Mouse (Mus musculus) brain, embryonic 14.5 days (tissue): ENCODE data around the gene Xaf1.

Experiments
- CTCF ChIP-seq: fragments of 200-500 bp; IDR thresholded peaks from 2 replicates; pipeline ENCODE4 v1.5.1; 2012; ENCODE audit warnings: inconsistent platforms, mild to moderate bottlenecking, moderate library complexity, borderline replicate concordance; ENCODE audit not compliant: insufficient read depth, insufficient read length; ENCODE audit errors: extremely low read depth
- POLR2A ChIP-seq: fragments of 200-500 bp; IDR thresholded peaks from 2 replicates; pipeline ENCODE4 v1.6.1; 2012; ENCODE audit warnings: mild to moderate bottlenecking, inconsistent platforms, borderline replicate concordance; ENCODE audit not compliant: poor library complexity, insufficient read depth, insufficient read length, severe bottlenecking; ENCODE audit errors: extremely low read depth

DNA sequence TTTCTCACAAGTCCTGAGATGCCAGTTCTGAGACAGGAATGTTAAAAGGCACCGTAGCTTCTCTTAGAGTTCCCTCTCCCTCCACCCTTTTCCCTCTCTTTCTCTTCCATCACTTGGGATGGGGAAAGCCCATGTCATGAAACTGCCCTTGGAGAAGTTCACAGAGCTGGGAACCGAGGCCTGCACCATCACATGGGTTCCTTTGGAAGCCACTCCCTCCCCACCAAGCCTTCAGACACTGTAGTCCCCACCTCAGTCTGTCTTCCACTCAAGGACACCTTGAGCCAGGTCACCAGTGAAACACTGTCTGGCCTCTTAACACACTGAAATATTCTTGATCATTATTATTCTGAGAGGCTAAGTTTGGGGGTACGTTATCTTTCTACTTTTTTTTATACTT is 51.8 kb downstream of the Xaf1 start:
- TF ChIP-seq POLR2A (no peak), CTCF (no peak)
